Mouse (Mus musculus) stomach, postnatal 0 days (tissue): ENCODE results near the gene Myo5c. TPM values are rescaled to one million over a fixed set of nuclear protein-coding genes. Genes with fewer than 3 reads are reported as not detected.
A peak's percentile ranks its signal among the peaks of the same experiment; 100 is the strongest.
"Not testable (repeated sequence)": the region's sequence is repeated elsewhere in the genome, so short reads cannot be mapped to it uniquely, and the experiment has no call there.

Experiments
- ATAC-seq: fragments of 200-750 bp; cut with Nextera tagmentation; 2 replicates; pipeline ENCODE4 v1.8.0; 2017; ENCODE audit not compliant: low FRiP score, low TSS enrichment
- DNase-seq: peaks from one replicate; pipeline ENCODE4 v3.0.0-alpha.2; 2016; ENCODE audit warnings: low spot score
- H3K27ac ChIP-seq: fragments of 300-500 bp; sonication (generic); replicated peaks from 2 replicates; pipeline ENCODE4 v1.5.1; 2014; ENCODE audit warnings: mild to moderate bottlenecking, control low read depth
- H3K27me3 ChIP-seq: fragments of 300-500 bp; sonication (generic); 2 replicates; pipeline ENCODE4 v1.6.1; 2014; ENCODE audit warnings: low read length; ENCODE audit not compliant: control insufficient read depth, insufficient read depth
- H3K36me3 ChIP-seq: fragments of 300-500 bp; sonication (generic); 2 replicates; pipeline ENCODE4 v1.6.1; 2014; ENCODE audit warnings: low read length, mixed read lengths; ENCODE audit not compliant: control insufficient read depth, insufficient read depth
- H3K4me1 ChIP-seq: fragments of 300-500 bp; sonication (generic); replicated peaks from 2 replicates; pipeline ENCODE4 v1.6.1; 2014; ENCODE audit warnings: antibody characterized with exemption; ENCODE audit not compliant: control insufficient read depth, insufficient read depth
- H3K4me2 ChIP-seq: fragments of 300-500 bp; sonication (generic); replicated peaks from 2 replicates; pipeline ENCODE4 v1.6.1; 2014; ENCODE audit warnings: low read depth, mild to moderate bottlenecking, control low read depth, moderate library complexity
- H3K4me3 ChIP-seq: fragments of 300-500 bp; sonication (generic); 2 replicates; pipeline ENCODE4 v1.5.1; 2014; ENCODE audit warnings: low read depth, low read length, control low read depth
- H3K9ac ChIP-seq: fragments of 300-500 bp; sonication (generic); 2 replicates; pipeline ENCODE4 v1.6.1; 2014; ENCODE audit warnings: mild to moderate bottlenecking, low read length, control low read depth, mixed read lengths
- H3K9me3 ChIP-seq: fragments of 300-500 bp; sonication (generic); 2 replicates; pipeline ENCODE4 v1.6.1; 2016; ENCODE audit warnings: low read length; ENCODE audit not compliant: control insufficient read depth
- CTCF ChIP-seq: IDR thresholded peaks from 2 replicates; pipeline ENCODE4 v1.5.1; 2016; ENCODE audit warnings: antibody characterized with exemption, low read depth, mild to moderate bottlenecking, moderate library complexity
- EP300 ChIP-seq: optimal IDR thresholded peaks from 2 replicates; pipeline ENCODE3; 2016; ENCODE audit warnings: antibody characterized with exemption
- WGBS: fragments of 180-500 bp; shearing (Covaris S2); extraction: QIAGEN DNeasy Blood & Tissue Kit; methylation state at CpG from one replicate; pipeline ENCODE4 v1.1.7; 2014; 5-methylcytosine and 5-hydroxymethylcytosine counted together
- polyA plus RNA-seq: library from polyadenylated mRNA; unstranded; fragments of >200 nt; fragmentation: Nextera tagmentation; extraction: Ambion mirVana; gene quantifications from 2 replicates; pipeline ENCODE4 v1.2.1, GENCODE M21; 2015

Myo5c gene
- polyA plus RNA-seq, 1 experiment from 2014 or later, result 11.4 TPM

GRCm38 (mm10) chr9:75247870-75248269 lies 16.1 kb downstream of the Myo5c start:
- no peak for DNase-seq
- Histone ChIP-seq H3K4me1 (no peaks in the 10 kb centered on the region), H3K4me3 (no peak overlapping the region), H3K4me2 (no peak overlapping the region), H3K9ac (no peak overlapping the region), H3K27me3 (no peaks in the 10 kb centered on the region), H3K9me3 (no peaks in the 10 kb centered on the region), H3K36me3 (0 out of 2 replicates have a peak, but pooled peaks cover 2% of the 10 kb centered on the region), H3K27ac (no peak overlapping the region)
- no peak for ATAC-seq
- WGBS, result 88% methylated on average over 6 of the region's 6 CpGs
- TF ChIP-seq EP300 (no peak), CTCF (no peak)

GRCm38 (mm10) chr9:75248359-75248758 lies 16.5 kb downstream of the Myo5c start:
- H3K4me2 ChIP-seq, result no peak overlapping the region
- 83% methylated on average over 1 of the region's 1 CpGs for WGBS
- TF ChIP-seq EP300, result no peak
- TF ChIP-seq CTCF, result no peak
- no peak overlapping the region for H3K4me3 ChIP-seq
- 0 out of 2 replicates have a peak, but pooled peaks cover 2% of the 10 kb centered on the region for H3K36me3 ChIP-seq
- H3K9ac ChIP-seq, result no peak overlapping the region
- no peak overlapping the region for H3K27ac ChIP-seq
- no peaks in the 10 kb centered on the region for H3K9me3 ChIP-seq
- H3K4me1 ChIP-seq, result no peaks in the 10 kb centered on the region
- ATAC-seq (0 out of 2 replicates have a peak, but pooled peaks have one; percentile 7), DNase-seq (no peak)
- no peaks in the 10 kb centered on the region for H3K27me3 ChIP-seq

GRCm38 (mm10) chr9:75248874-75249273 lies 17.1 kb downstream of the Myo5c start:
- no peak overlapping the region for H3K27ac ChIP-seq
- DNase-seq, result no peak
- H3K9me3 ChIP-seq, result no peaks in the 10 kb centered on the region
- H3K36me3 ChIP-seq, result 0 out of 2 replicates have a peak, but pooled peaks cover 2% of the 10 kb centered on the region
- H3K4me2 ChIP-seq, result no peak overlapping the region
- H3K4me1 ChIP-seq, result no peaks in the 10 kb centered on the region
- no peak overlapping the region for H3K4me3 ChIP-seq
- TF ChIP-seq CTCF, result no peak
- TF ChIP-seq EP300, result no peak
- H3K27me3 ChIP-seq, result no peaks in the 10 kb centered on the region
- no peak overlapping the region for H3K9ac ChIP-seq
- ATAC-seq, result no peak

GRCm38 (mm10) chr9:75253158-75253557 lies 21.3 kb downstream of the Myo5c start:
- not testable (repeated sequence) for H3K4me1 ChIP-seq, H3K27me3 ChIP-seq, DNase-seq, H3K4me2 ChIP-seq, H3K27ac ChIP-seq, H3K9ac ChIP-seq, H3K36me3 ChIP-seq, H3K4me3 ChIP-seq, H3K9me3 ChIP-seq, ATAC-seq
- WGBS, result 59% methylated on average over 6 of the region's 6 CpGs

GRCm38 (mm10) chr9:75253766-75254165 lies 21.9 kb downstream of the Myo5c start:
- WGBS, result 49% methylated on average over 3 of the region's 3 CpGs
- Histone ChIP-seq H3K9ac (no peak overlapping the region), H3K4me3 (no peak overlapping the region), H3K4me2 (no peak overlapping the region), H3K4me1 (no peaks in the 10 kb centered on the region), H3K27ac (peak overlapping the region; percentile 8; the same call in 1 of the 2 replicates), H3K9me3 (no peaks in the 10 kb centered on the region), H3K27me3 (no peaks in the 10 kb centered on the region), H3K36me3 (no peaks in the 10 kb centered on the region)
- ATAC-seq (no peak), DNase-seq (no peak)
- no peak for TF ChIP-seq EP300
- no peak for TF ChIP-seq CTCF

- Histone ChIP-seq H3K27me3 (no peaks in the 10 kb centered on the region), H3K36me3 (no peaks in the 10 kb centered on the region), H3K4me3 (no peak overlapping the region), H3K9ac (no peak overlapping the region), H3K4me2 (no peak overlapping the region), H3K4me1 (no peaks in the 10 kb centered on the region), H3K27ac (no peak overlapping the region; the same call in 1 of the 2 replicates), H3K9me3 (no peaks in the 10 kb centered on the region)
- WGBS, result 49% methylated on average over 13 of the region's 13 CpGs
- TF ChIP-seq EP300 (no peak), CTCF (no peak)
- DNase-seq (no peak), ATAC-seq (no peak)
Measured at GRCm38 (mm10) chr9:75254196-75254955, 22.6 kb downstream of the Myo5c start.
